Mouse (Mus musculus) liver, embryonic 18 days (tissue): ENCODE results near the gene Stat2. TPM values are rescaled to one million over a fixed set of nuclear protein-coding genes. Genes with fewer than 3 reads are reported as not detected.

Source experiments
- polyA plus RNA-seq: library from polyadenylated mRNA; depleted of rRNA; stranded (reverse); fragments of >200 nt; gene quantifications from 2 replicates; pipeline ENCODE4 v1.2.3, GENCODE M21; 2012; rRNA removed

Gene Stat2
- 20.6 and 23.1 TPM in 2 replicates for polyA plus RNA-seq

DNA sequence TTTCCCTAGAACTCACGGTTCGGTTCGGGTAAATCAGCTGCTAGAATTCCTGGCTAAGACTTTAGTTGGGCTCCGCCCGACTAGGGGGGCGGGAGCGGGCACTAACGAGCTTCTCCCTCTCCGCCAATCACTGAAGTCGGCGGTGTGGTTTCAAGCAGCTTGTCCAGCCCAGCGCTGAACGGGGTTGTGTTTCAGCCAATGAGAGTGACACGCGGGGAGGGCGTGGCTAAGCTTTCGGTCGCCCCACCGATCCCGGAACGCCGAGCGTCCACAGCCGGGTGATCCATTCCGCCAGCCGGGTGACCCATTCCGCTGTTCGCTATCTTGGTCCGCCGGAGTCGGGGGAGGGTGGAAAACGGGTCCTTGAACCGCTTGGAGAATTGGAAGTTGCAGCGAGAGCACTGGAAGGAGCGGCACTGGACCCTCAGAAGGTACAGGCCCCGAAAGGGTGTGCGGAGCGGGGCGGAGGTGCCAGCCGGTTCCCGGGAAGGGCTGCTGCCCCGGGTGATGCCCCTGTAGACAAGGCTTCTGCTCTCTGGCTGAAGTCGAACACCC, at the start of gene Stat2:
TSS of gene Stat2 (plus strand) at position 273 of the 555 bp plus-strand sequence.

GRCm38 (mm10) chr10:128225538-128225937, 44.8 kb upstream of the Stat2 start, which contains the start of gene Mip:
Mip (plus strand) TSS chr10:128225838.

DNA sequence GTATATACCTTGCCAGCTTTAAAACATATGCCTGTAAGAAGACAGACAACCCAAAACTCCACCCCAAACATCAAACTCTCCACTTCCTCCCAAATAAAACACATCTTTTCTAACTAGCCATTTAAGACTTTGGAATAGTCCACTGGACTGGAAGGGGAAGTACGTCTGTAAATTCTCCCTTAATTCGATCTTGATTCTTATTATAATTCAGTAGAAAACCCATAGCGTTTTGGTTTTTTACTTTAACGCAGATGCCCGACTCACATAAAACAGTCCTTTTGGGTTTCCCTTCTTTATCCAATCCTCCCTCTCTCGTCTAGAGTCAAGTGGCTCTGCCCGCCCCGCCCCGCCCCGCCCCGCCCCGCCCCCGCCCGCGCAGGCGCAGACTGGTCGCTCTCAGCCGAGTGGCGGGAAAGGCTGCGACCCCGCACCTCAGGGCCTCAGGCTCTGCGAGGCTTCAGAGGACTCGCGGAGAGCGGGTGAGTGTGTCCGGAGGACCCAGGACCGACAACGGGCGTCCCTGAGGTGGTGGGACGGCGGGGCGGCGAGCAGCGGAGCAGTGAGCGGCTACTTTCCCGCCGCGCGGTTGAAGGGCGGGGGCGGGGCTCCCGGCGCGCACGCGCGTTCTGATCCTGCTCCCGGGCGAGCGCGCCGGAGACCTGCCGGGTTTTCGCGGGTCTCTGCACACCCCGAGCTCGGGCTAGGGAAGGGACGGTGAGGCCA, 38.5 kb upstream of the Stat2 start, which contains the start of gene Timeless:
TSS of gene Timeless (plus strand) at position 369 of the 723 bp plus-strand sequence.

DNA sequence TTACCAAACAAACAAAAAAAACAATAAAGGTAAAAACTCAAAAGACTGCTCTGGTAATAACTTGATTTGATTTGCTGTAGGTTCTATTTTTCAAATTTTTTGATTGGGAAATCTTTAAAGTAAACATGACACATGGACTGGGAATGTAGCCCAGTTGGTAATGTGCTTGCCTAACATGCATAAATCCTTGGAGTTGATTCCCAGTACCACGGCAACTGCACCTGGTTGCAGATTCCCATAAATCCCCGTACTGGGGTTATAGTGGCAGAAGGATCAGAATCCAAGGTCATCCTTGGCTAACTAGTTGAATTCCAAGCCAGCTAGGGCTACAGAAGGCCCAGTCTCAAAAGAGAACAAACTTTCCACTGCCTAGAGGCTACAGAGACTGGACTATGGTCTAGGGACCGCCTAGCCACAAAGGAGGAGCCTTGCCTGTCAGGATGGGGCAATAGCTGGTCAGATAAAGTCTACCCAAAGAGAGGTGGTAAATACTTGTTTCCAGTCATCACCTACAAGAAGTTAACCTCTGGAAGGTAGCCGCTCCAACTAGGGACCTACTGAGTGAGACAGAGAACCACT, 16.6 kb upstream of the Stat2 start, which contains the start of gene Apon:
TSS of gene Apon (plus strand) at position 420 of the 579 bp plus-strand sequence.

DNA sequence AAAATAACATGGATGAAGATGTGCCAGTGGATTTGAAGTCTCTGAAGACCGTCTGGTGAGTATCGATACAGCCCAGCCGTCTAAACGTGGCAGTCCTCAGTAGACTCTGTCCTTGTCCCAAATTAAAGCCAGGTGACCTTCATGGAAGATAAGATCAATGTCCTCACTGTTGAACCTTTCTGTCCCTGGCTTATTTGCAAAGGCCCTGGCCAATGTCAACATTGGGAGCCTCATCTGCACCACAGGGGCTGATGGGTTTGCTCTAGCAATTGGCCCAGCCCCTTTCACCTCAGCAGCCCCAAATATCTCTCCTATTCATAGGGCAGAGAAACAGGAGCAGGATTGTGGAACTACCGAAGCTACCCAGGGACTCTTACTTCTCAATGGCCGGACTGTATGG, 2.0 kb upstream of the Stat2 start, which contains the start of gene Apof:
TSS of gene Apof (plus strand) at position 301 of the 400 bp plus-strand sequence.

DNA sequence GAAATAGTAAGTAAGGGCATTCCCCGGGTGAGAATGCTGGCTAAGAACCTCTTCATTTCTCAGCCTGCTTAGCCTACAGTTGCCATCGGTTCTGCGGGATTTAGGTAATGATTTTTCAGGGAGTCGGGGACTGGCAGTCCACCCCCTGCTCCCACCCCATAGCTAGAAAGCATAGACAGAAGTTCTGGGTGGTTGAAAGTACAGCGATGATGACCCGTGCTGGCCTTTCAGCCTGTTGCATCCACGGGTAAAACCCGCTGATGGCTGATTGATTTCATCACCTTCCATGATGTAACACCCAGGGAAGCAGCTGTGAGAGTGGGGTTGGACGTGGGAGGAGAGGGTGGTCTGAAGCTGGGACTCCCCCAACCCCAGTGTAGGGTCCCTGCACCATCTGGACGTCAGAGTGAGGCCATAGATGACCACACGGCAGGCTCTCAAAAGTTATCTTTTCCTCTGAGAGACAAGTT, 28.4 kb downstream of the Stat2 start, which contains the start of gene Il23a:
TSS of gene Il23a (minus strand) at position 51 of the 470 bp plus-strand sequence.

GRCm38 (mm10) chr10:128303126-128304021, 33.0 kb downstream of the Stat2 start, which contains the start of gene Pan2:
Pan2 (plus strand) TSS chr10:128303335.

DNA sequence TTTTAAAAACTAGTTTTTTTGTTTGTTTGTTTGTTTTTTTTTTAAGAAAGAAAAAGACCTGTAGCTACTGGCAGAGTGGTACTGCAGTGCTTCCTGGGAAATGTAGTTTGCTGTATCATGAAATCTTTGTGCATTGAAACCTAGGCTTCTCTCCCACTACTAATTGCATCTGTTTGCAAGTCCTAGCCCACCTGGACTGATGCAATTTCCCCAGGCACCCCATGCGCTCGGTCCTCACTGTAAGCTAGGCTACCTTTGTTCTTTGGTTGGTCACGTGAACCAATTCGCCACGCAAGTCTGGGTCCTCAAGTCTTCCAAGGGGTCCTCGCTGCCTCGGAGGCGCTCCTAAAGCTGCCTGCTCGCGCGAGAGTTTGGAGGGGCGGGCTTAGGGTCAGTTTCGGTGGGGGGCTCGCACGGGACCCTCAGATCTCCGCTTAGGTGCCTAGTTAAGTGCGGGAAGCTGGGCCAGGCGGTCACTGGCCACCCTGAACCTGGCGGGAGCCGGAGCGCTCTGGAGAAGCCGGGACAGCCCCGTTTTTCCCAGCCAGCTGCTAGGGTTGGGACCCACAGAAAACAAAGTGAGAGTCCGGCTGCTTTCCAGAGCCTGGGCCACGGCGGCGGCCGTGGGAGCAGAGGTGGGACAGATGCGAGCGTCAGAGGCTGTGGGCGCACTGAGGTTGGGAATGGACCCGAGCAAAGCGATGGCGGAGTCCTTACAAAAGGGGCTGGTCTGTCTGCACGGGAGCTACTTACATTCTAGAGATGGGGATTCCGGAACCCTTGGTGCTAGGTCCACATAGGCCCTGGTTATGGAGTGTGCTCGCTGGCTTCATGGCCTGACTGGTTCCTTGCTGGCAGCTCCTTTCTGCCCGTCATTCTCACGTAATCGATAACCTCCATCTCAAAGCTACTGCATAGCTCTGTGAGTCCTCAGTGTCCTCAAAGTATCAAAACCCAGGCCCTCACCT, 52.1 kb downstream of the Stat2 start, which contains the start of gene Cnpy2:
TSS of gene Cnpy2 (plus strand) at position 319 of the 968 bp plus-strand sequence.

DNA sequence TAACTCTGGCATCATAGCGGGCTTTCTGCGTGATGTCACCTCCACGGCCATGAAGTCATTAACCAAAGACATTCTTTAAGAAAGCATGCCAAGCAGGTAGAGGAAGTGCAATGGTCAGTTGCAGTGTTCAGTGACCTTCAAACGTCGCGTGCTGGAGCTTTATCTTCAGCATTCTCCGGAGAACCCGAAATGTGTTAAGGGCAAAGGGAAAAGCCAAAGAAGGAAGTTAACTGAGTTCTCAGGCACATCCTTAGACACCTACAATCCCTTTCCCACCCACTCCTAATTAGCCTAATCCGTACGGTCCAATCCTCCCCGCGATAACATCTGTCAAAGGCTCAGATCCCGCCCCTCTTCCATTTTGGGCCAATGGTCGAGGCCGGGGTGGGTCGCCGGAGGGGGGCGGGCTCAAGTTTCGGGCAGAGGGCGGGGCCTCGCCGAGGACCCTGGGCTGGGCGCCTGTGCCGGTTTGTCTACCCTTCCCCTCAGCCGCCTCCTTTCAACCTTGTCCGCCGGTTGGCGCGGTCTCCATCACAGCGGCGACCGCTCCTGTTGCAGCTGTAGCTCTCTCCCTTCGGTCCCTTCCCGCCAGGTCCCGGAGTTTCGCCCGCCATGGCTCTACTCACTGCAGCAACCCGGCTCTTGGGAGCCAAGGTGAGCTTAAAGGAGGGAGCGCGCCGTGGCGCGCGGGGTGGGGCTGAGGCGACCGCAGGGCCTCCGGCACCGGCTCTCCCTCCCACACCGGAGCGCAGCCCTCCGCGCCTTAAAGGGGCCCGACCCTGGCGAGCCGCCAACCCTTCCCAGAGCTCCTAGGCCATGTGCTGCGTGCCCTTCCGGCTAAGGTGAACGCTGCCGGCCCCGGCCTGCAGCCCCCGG, 67.2 kb downstream of the Stat2 start, which contains the start of gene Cs:
TSS of gene Cs (plus strand) at position 429 of the 876 bp plus-strand sequence.

Other genes with a start within 250 kb of the Stat2 start
- 282 TPM in 2 replicates for gene Naca, start 235.0 kb upstream of the Stat2 start, polyA plus RNA-seq
- gene Ptges3, start 211.6 kb upstream of the Stat2 start, polyA plus RNA-seq = 30.8 and 34.7 TPM in 2 replicates
- 1,169 and 1,252 TPM in 2 replicates for gene Atp5b, start 187.3 kb upstream of the Stat2 start, polyA plus RNA-seq
- gene Baz2a, start 179.0 kb upstream of the Stat2 start, polyA plus RNA-seq = 8.8 and 10.8 TPM in 2 replicates
- 13.5 and 14.2 TPM in 2 replicates for gene Rbms2, start 90.3 kb upstream of the Stat2 start, polyA plus RNA-seq
- gene Gls2, start 76.1 kb upstream of the Stat2 start, polyA plus RNA-seq = 50.2 and 50.4 TPM in 2 replicates
- 34.1 and 34.9 TPM in 2 replicates for gene Spryd4, start 58.8 kb upstream of the Stat2 start, polyA plus RNA-seq
- 0.01 TPM in 1 of 2 replicates, not detected in the other for gene Mip, start 44.7 kb upstream of the Stat2 start, polyA plus RNA-seq
- gene Timeless, start 38.5 kb upstream of the Stat2 start, polyA plus RNA-seq = 6.6 and 6.7 TPM in 2 replicates
- 13.0 and 18.7 TPM in 2 replicates for gene Apon, start 16.5 kb upstream of the Stat2 start, polyA plus RNA-seq
- 813 and 951 TPM in 2 replicates for gene Apof, start 1.9 kb upstream of the Stat2 start, polyA plus RNA-seq
- 0.03 and 0.06 TPM in 2 replicates for gene Il23a, start 28.2 kb downstream of the Stat2 start, polyA plus RNA-seq
- 13.6 and 15.8 TPM in 2 replicates for gene Pan2, start 32.8 kb downstream of the Stat2 start, polyA plus RNA-seq
- 57.3 and 69.2 TPM in 2 replicates for gene Cnpy2, start 51.9 kb downstream of the Stat2 start, polyA plus RNA-seq
- gene Cs, start 67.2 kb downstream of the Stat2 start, polyA plus RNA-seq = 59.5 and 64.0 TPM in 2 replicates
- 10.3 and 10.8 TPM in 2 replicates for gene Coq10a, start 98.4 kb downstream of the Stat2 start, polyA plus RNA-seq
- 4.4 and 6.2 TPM in 2 replicates for gene Ankrd52, start 106.6 kb downstream of the Stat2 start, polyA plus RNA-seq
- gene Slc39a5, start 130.7 kb downstream of the Stat2 start, polyA plus RNA-seq = 99.5 and 112 TPM in 2 replicates
- 16.8 and 18.7 TPM in 2 replicates for gene Nabp2, start 140.9 kb downstream of the Stat2 start, polyA plus RNA-seq
- 7.0 and 8.3 TPM in 2 replicates for gene Rnf41, start 141.1 kb downstream of the Stat2 start, polyA plus RNA-seq
- 25.6 and 31.2 TPM in 2 replicates for gene Smarcc2, start 188.7 kb downstream of the Stat2 start, polyA plus RNA-seq
- 627 and 720 TPM in 2 replicates for gene Myl6, start 223.6 kb downstream of the Stat2 start, polyA plus RNA-seq
- gene Myl6b, start 228.1 kb downstream of the Stat2 start, polyA plus RNA-seq = 0.53 and 0.67 TPM in 2 replicates